Mouse (Mus musculus): ENCODE results near the gene Hormad2.

DNA sequence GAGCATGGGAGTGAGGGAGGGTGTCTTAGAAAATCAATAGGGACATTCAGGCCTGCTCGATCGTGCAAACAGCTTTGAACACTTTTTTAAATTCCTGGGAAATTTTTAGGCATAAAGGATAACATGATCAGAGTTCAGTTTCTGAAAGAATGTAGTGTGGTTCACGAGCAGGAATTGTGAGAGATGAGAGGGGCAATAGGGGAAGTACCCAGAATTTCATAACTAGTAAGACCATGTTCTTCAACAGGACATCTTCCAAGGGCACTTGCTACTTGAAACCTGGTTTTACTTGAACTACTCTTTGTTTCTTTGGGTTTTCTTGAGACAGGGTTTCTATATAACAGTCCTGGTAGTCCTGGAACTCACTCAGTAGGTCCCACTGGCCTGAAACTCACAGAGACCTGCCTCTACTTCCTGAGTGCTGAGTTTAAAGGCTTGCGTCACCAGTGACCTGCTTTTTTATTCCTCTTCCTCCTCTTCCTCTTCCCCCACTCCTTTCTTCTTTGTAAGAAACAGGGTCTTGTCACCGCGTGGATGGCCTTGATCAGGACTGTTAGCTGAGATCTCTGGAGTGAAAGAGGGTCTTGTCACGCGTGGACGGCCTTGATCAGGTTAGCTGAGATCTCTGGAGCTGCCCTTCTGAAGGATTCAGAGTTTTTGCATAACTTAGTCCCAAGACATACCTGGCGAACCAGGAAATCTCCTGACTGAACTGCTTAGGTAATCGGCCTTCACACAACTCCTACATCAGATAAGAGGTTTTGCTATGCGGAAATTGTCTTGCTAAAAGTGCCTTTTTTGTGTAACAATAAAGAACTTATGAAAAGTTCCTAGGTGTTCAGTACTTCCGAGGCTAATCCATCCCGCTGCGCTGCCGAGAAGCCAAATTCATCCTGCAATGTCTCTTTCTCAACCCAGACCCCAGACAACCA is 18.1 kb downstream of the Hormad2 start:
- TF ChIP-seq E2F4 (IDR thresholded peaks at IDR 0.05; ENCODE audit: insufficient replicate concordance, low read depth, low read length) (no peak), POLR2A (IDR thresholded peaks at IDR 0.05; ENCODE audit: low read depth, low read length) (no peak), CHD1 (IDR thresholded peaks at IDR 0.05; ENCODE audit: low read depth, low read length) (no peak), CTCF (conservative IDR thresholded peaks at IDR 0.05 in 1 of 2, IDR thresholded peaks at IDR 0.05 in 1 of 2; ENCODE audit: low read depth in 2 of 2, low read length in 2 of 2) (no peak), JUND (conservative IDR thresholded peaks at IDR 0.05; ENCODE audit: low read depth, low read length) (no peak), MYC (IDR thresholded peaks at IDR 0.05; ENCODE audit: low read depth, low read length) (no peak), RAD21 (IDR thresholded peaks at IDR 0.05; ENCODE audit: low read depth, low read length) (no peak)

Measured in CH12.LX (cell line).